Mouse (Mus musculus): ENCODE results near the gene Ralgps2. TPM values are rescaled to one million over a fixed set of nuclear protein-coding genes. Genes with fewer than 3 reads are reported as not detected.
A peak's percentile ranks its signal among the peaks of the same experiment; 100 is the strongest.

Gene Ralgps2
- polyA plus RNA-seq, 1 experiment from 2014 or later = 75.8 TPM

DNA sequence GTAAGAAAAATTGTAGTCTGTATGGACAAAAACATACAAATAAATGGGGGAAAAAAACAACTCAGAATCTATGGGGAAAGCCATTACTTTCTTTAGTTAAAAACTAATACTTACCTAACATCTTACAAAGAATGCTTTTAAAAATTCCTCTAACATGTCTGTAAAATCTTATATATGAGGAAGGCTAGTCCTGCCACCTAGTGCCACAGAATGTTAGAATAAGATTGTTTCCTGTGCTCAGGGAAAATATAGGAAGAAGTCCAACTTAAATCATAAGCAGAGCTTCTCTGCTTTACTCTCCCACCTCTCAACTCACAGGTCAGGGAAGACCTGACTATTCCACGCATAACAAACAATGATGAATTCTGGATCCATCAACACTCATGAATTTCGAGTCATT, 53.5 kb downstream of the Ralgps2 start:
- no peaks in the 10 kb centered on the region for H3K9me3 ChIP-seq (ENCODE audit: control insufficient read depth, low read length)
- no peak overlapping the region for H3K9ac ChIP-seq (ENCODE audit: low read length)
- no peak overlapping the region for H3K4me2 ChIP-seq (ENCODE audit: low read depth, low read length)
- H3K4me3 ChIP-seq (ENCODE audit: low read length) = no peak overlapping the region
- H3K27ac ChIP-seq (ENCODE audit: low read length) = no peak overlapping the region
- no peaks in the 10 kb centered on the region for H3K4me1 ChIP-seq (replicated peaks; ENCODE audit: control insufficient read depth, insufficient read depth, low read length)
- ATAC-seq (ENCODE audit: low read depth) = no peak
- no peaks in the 10 kb centered on the region for H3K27me3 ChIP-seq (ENCODE audit: control insufficient read depth, insufficient read depth, low read depth, low read length)
- 90% methylated on average over 2 of the region's 2 CpGs for WGBS
- peaks cover 14% of the 10 kb centered on the region for H3K36me3 ChIP-seq (ENCODE audit: control insufficient read depth, insufficient read depth, low read length)

GRCm38 (mm10) chr1:156884782-156885181, 54.6 kb downstream of the Ralgps2 start:
- Histone ChIP-seq H3K27me3 (ENCODE audit: control insufficient read depth, insufficient read depth, low read depth, low read length) (no peaks in the 10 kb centered on the region), H3K36me3 (ENCODE audit: control insufficient read depth, insufficient read depth, low read length) (peaks cover 14% of the 10 kb centered on the region), H3K9ac (ENCODE audit: low read length) (no peak overlapping the region), H3K4me1 (replicated peaks; ENCODE audit: control insufficient read depth, insufficient read depth, low read length) (no peaks in the 10 kb centered on the region), H3K4me2 (ENCODE audit: low read depth, low read length) (no peak overlapping the region), H3K4me3 (ENCODE audit: low read length) (no peak overlapping the region), H3K27ac (ENCODE audit: low read length) (no peak overlapping the region), H3K9me3 (ENCODE audit: control insufficient read depth, low read length) (no peaks in the 10 kb centered on the region)
- no peak for ATAC-seq (ENCODE audit: low read depth)
- WGBS = 71% methylated on average over 2 of the region's 2 CpGs

- Histone ChIP-seq H3K4me2 (ENCODE audit: low read depth, low read length) (no peak overlapping the region), H3K4me1 (replicated peaks; ENCODE audit: control insufficient read depth, insufficient read depth, low read length) (peaks cover 2% of the 10 kb centered on the region; the same call in 1 of the 2 replicates), H3K4me3 (ENCODE audit: low read length) (no peak overlapping the region), H3K27ac (ENCODE audit: low read length) (no peak overlapping the region), H3K36me3 (ENCODE audit: control insufficient read depth, insufficient read depth, low read length) (no peaks in the 10 kb centered on the region; the same call in 1 of the 2 replicates), H3K9me3 (ENCODE audit: control insufficient read depth, low read length) (no peaks in the 10 kb centered on the region), H3K9ac (ENCODE audit: low read length) (no peak overlapping the region), H3K27me3 (ENCODE audit: control insufficient read depth, insufficient read depth, low read depth, low read length) (no peaks in the 10 kb centered on the region)
- 63% methylated on average over 4 of the region's 4 CpGs for WGBS
- no peak for ATAC-seq (ENCODE audit: low read depth)
Measured at GRCm38 (mm10) chr1:156870616-156871015, 68.8 kb downstream of the Ralgps2 start.

- WGBS = 64% methylated on average over 5 of the region's 5 CpGs
- ATAC-seq (ENCODE audit: low read depth) = no peak
- Histone ChIP-seq H3K27me3 (ENCODE audit: control insufficient read depth, insufficient read depth, low read depth, low read length) (no peaks in the 10 kb centered on the region), H3K4me3 (ENCODE audit: low read length) (no peak overlapping the region), H3K4me1 (replicated peaks; ENCODE audit: control insufficient read depth, insufficient read depth, low read length) (peaks cover 3% of the 10 kb centered on the region; the same call in 1 of the 2 replicates), H3K36me3 (ENCODE audit: control insufficient read depth, insufficient read depth, low read length) (no peaks in the 10 kb centered on the region; the same call in 1 of the 2 replicates), H3K27ac (ENCODE audit: low read length) (no peak overlapping the region), H3K9me3 (ENCODE audit: control insufficient read depth, low read length) (no peaks in the 10 kb centered on the region), H3K9ac (ENCODE audit: low read length) (no peak overlapping the region), H3K4me2 (ENCODE audit: low read depth, low read length) (no peak overlapping the region)
Measured at GRCm38 (mm10) chr1:156870028-156870427, 69.4 kb downstream of the Ralgps2 start.

DNA sequence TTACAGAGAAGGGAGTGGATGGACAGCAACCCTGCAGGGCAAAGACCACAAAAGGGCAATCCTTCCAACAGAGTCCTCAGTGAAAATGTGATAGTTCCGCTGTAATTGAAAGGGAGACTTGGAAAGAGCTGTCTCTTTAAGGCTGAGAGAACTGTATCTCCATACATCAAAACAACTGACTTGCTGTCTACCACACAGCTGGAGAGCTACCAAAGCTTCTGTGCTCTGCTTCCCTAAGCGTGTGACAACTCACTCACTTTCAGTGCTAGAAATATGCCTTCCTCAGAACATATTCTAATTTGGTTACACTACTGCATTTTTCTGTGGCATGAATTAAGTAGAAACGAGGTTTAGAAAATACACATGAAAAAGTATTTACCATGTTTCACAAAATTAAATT, 75.2 kb downstream of the Ralgps2 start:
- Histone ChIP-seq H3K36me3 (ENCODE audit: control insufficient read depth, insufficient read depth, low read length) (no peaks in the 10 kb centered on the region; the same call in 1 of the 2 replicates), H3K9ac (ENCODE audit: low read length) (no peak overlapping the region), H3K4me2 (ENCODE audit: low read depth, low read length) (no peak overlapping the region), H3K27me3 (ENCODE audit: control insufficient read depth, insufficient read depth, low read depth, low read length) (no peaks in the 10 kb centered on the region), H3K27ac (ENCODE audit: low read length) (peak overlapping the region; percentile 55), H3K4me3 (ENCODE audit: low read length) (no peak overlapping the region), H3K9me3 (ENCODE audit: control insufficient read depth, low read length) (no peaks in the 10 kb centered on the region), H3K4me1 (replicated peaks; ENCODE audit: control insufficient read depth, insufficient read depth, low read length) (peaks cover 12% of the 10 kb centered on the region)
- peak; percentile 62 for ATAC-seq (ENCODE audit: low read depth)
- 50% methylated on average over 3 of the region's 3 CpGs for whole genome bisulfite sequencing

DNA sequence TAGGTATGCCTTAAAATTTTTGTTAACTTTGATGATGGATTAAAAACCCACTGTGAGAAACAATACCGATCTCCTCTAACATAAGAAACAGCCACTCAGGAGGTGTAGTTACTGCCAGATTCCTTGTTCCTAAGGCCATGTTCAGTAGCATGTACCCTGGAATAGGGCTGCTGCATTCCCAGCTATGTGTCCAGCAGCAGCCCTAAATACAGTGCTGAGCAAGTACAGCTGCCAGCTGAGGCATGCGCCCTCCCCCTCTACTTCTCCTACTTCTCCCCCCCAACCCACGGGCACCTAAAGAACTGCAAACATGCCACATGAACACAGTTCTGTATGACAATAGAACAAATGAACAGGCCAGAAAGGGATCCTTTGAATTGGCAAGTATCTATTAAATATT, 75.7 kb downstream of the Ralgps2 start:
- ATAC-seq (ENCODE audit: low read depth) = peak; percentile 71; the same call in 1 of the 2 replicates
- WGBS = 55% methylated on average over 3 of the region's 3 CpGs

GRCm38 (mm10) chr1:156861475-156862043, 77.9 kb downstream of the Ralgps2 start:
- H3K4me1 ChIP-seq (replicated peaks; ENCODE audit: control insufficient read depth, insufficient read depth, low read length) = peaks cover 12% of the 10 kb centered on the region
- H3K27ac ChIP-seq (ENCODE audit: low read length) = no peak overlapping the region
- no peak overlapping the region for H3K4me3 ChIP-seq (ENCODE audit: low read length)
- no peaks in the 10 kb centered on the region for H3K9me3 ChIP-seq (ENCODE audit: control insufficient read depth, low read length)
- ATAC-seq (ENCODE audit: low read depth) = no peak
- 30% methylated on average over 4 of the region's 4 CpGs for WGBS
- no peaks in the 10 kb centered on the region for H3K27me3 ChIP-seq (ENCODE audit: control insufficient read depth, insufficient read depth, low read depth, low read length)
- H3K36me3 ChIP-seq (ENCODE audit: control insufficient read depth, insufficient read depth, low read length) = no peaks in the 10 kb centered on the region; the same call in 1 of the 2 replicates
- H3K9ac ChIP-seq (ENCODE audit: low read length) = no peak overlapping the region
- no peak overlapping the region for H3K4me2 ChIP-seq (ENCODE audit: low read depth, low read length)

More for the DNA sequence above, 75.7 kb downstream of the Ralgps2 start:
- Histone ChIP-seq H3K27ac (ENCODE audit: low read length) (peak overlapping the region; percentile 55), H3K27me3 (ENCODE audit: control insufficient read depth, insufficient read depth, low read depth, low read length) (no peaks in the 10 kb centered on the region), H3K9ac (ENCODE audit: low read length) (no peak overlapping the region), H3K4me3 (ENCODE audit: low read length) (no peak overlapping the region), H3K4me2 (ENCODE audit: low read depth, low read length) (no peak overlapping the region), H3K9me3 (ENCODE audit: control insufficient read depth, low read length) (no peaks in the 10 kb centered on the region), H3K36me3 (ENCODE audit: control insufficient read depth, insufficient read depth, low read length) (no peaks in the 10 kb centered on the region; the same call in 1 of the 2 replicates), H3K4me1 (replicated peaks; ENCODE audit: control insufficient read depth, insufficient read depth, low read length) (peaks cover 12% of the 10 kb centered on the region)

DNA sequence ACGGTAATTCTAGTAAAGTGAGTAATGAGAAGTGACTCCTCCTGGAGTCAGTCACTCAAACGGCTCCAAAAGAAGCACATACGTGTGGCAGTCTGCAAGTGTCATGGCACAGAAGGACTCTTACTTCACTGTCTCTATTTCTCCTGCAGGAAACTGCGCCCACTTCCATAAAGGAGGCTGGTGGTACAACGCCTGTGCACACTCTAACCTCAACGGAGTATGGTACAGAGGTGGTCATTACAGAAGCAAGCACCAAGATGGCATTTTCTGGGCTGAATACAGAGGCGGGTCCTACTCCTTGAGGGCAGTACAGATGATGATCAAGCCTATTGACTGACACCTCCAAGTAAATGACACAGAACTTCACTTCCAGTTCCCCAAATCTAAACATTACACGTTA, 79.2 kb downstream of the Ralgps2 start:
- Histone ChIP-seq H3K4me2 (ENCODE audit: low read depth, low read length) (no peak overlapping the region), H3K27ac (ENCODE audit: low read length) (no peak overlapping the region), H3K9ac (ENCODE audit: low read length) (no peak overlapping the region), H3K27me3 (ENCODE audit: control insufficient read depth, insufficient read depth, low read depth, low read length) (no peaks in the 10 kb centered on the region), H3K4me3 (ENCODE audit: low read length) (no peak overlapping the region), H3K9me3 (ENCODE audit: control insufficient read depth, low read length) (no peaks in the 10 kb centered on the region), H3K4me1 (replicated peaks; ENCODE audit: control insufficient read depth, insufficient read depth, low read length) (peaks cover 9% of the 10 kb centered on the region; the same call in 1 of the 2 replicates), H3K36me3 (ENCODE audit: control insufficient read depth, insufficient read depth, low read length) (no peaks in the 10 kb centered on the region)
- 74% methylated on average over 8 of the region's 8 CpGs for WGBS
- ATAC-seq (ENCODE audit: low read depth) = no peak

GRCm38 (mm10) chr1:156859711-156860250, 79.6 kb downstream of the Ralgps2 start:
- Histone ChIP-seq H3K4me1 (replicated peaks; ENCODE audit: control insufficient read depth, insufficient read depth, low read length) (peaks cover 9% of the 10 kb centered on the region; the same call in 1 of the 2 replicates), H3K27me3 (ENCODE audit: control insufficient read depth, insufficient read depth, low read depth, low read length) (no peaks in the 10 kb centered on the region), H3K9ac (ENCODE audit: low read length) (no peak overlapping the region), H3K27ac (ENCODE audit: low read length) (no peak overlapping the region), H3K4me3 (ENCODE audit: low read length) (no peak overlapping the region), H3K9me3 (ENCODE audit: control insufficient read depth, low read length) (no peaks in the 10 kb centered on the region), H3K36me3 (ENCODE audit: control insufficient read depth, insufficient read depth, low read length) (no peaks in the 10 kb centered on the region), H3K4me2 (ENCODE audit: low read depth, low read length) (no peak overlapping the region)
- 42% methylated on average over 2 of the region's 2 CpGs for WGBS
- ATAC-seq (ENCODE audit: low read depth) = no peak

Measured in lung, embryonic 16.5 days (tissue).